Mouse (Mus musculus) midbrain, embryonic 15.5 days (tissue): ENCODE data around the gene Olfr630. TPM values are rescaled to one million over a fixed set of nuclear protein-coding genes. Genes with fewer than 3 reads are reported as not detected.
"Not testable (repeated sequence)": the region's sequence is repeated elsewhere in the genome, so short reads cannot be mapped to it uniquely, and the experiment has no call there.

Source experiments
- ATAC-seq: fragments of 200-750 bp; cut with Nextera tagmentation; replicated peaks from 2 replicates; pipeline ENCODE4 v1.8.0; 2017; ENCODE audit warnings: moderate TSS enrichment
- H3K27ac ChIP-seq: fragments of 300-500 bp; sonication (generic); 2 replicates; pipeline ENCODE4 v1.5.1; 2015; ENCODE audit warnings: mild to moderate bottlenecking, inconsistent platforms
- H3K27me3 ChIP-seq: fragments of 300-500 bp; sonication (generic); replicated peaks from 2 replicates; pipeline ENCODE4 v1.6.1; 2015; ENCODE audit warnings: inconsistent platforms
- H3K36me3 ChIP-seq: fragments of 300-500 bp; sonication (generic); replicated peaks from 2 replicates; pipeline ENCODE4 v1.6.1; 2015; ENCODE audit warnings: inconsistent platforms
- H3K4me1 ChIP-seq: fragments of 300-500 bp; sonication (generic); 2 replicates; pipeline ENCODE4 v1.6.1; 2015; ENCODE audit warnings: inconsistent platforms
- H3K4me2 ChIP-seq: fragments of 300-500 bp; sonication (generic); 2 replicates; pipeline ENCODE4 v1.6.1; 2015; ENCODE audit warnings: inconsistent platforms, mild to moderate bottlenecking, moderate library complexity
- H3K4me3 ChIP-seq: fragments of 300-500 bp; sonication (generic); 2 replicates; pipeline ENCODE4 v1.5.1; 2015; ENCODE audit warnings: mild to moderate bottlenecking, inconsistent platforms
- H3K9ac ChIP-seq: fragments of 300-500 bp; sonication (generic); 2 replicates; pipeline ENCODE4 v1.6.1; 2015; ENCODE audit warnings: mild to moderate bottlenecking, inconsistent platforms
- H3K9me3 ChIP-seq: fragments of 300-500 bp; sonication (generic); 2 replicates; pipeline ENCODE4 v1.6.1; 2016; ENCODE audit warnings: inconsistent platforms
- WGBS: fragments of 180-500 bp; shearing (Covaris S2); methylation state at CpG from one replicate; pipeline ENCODE4 v1.1.7; 2015; ENCODE audit warnings: mixed read lengths; 5-methylcytosine and 5-hydroxymethylcytosine counted together
- polyA plus RNA-seq: library from polyadenylated mRNA; unstranded; fragments of >200 nt; fragmentation: Nextera tagmentation; extraction: Ambion mirVana; gene quantifications from 2 replicates; pipeline ENCODE4 v1.2.1, GENCODE M21; 2015

Gene Olfr630
- polyA plus RNA-seq, result not detected in 2 replicates

GRCm38 (mm10) chr7:103757233-103757632 lies at the start of gene Olfr630:
Olfr630 (minus strand) TSS chr7:103757333.
- Histone ChIP-seq H3K27ac (no peak within 1 kb of the TSS), H3K9ac (no peak within 1 kb of the TSS), H3K9me3 (no peaks in the 10 kb centered on the region), H3K4me2 (no peak within 1 kb of the TSS), H3K4me1 (no peaks in the 10 kb centered on the region), H3K36me3 (no peaks in the 10 kb centered on the region), H3K4me3 (no peak within 1 kb of the TSS), H3K27me3 (no peaks in the 10 kb centered on the region)
- 41% methylated on average over 2 of the region's 2 CpGs for WGBS
- ATAC-seq, result no peak

- H3K4me2 ChIP-seq, result no peak overlapping the region
- H3K36me3 ChIP-seq, result no peaks in the 10 kb centered on the region
- H3K27me3 ChIP-seq, result no peaks in the 10 kb centered on the region
- H3K9ac ChIP-seq, result no peak overlapping the region
- H3K4me1 ChIP-seq, result no peaks in the 10 kb centered on the region
- H3K4me3 ChIP-seq, result no peak overlapping the region
- H3K9me3 ChIP-seq, result no peaks in the 10 kb centered on the region
- H3K27ac ChIP-seq, result no peak overlapping the region
- no peak for ATAC-seq
- 61% methylated on average over 1 of the region's 1 CpGs for WGBS
These were observed 49.7 kb upstream of the Olfr630 start for GRCm38 (mm10) chr7:103806856-103807255.

- Histone ChIP-seq H3K27ac (no peak overlapping the region), H3K4me3 (no peak overlapping the region), H3K27me3 (no peaks in the 10 kb centered on the region), H3K9ac (no peak overlapping the region), H3K36me3 (no peaks in the 10 kb centered on the region), H3K4me1 (no peaks in the 10 kb centered on the region), H3K9me3 (no peaks in the 10 kb centered on the region), H3K4me2 (no peak overlapping the region)
- 23% methylated on average over 4 of the region's 4 CpGs for WGBS
- no peak for ATAC-seq
These were observed 35.7 kb upstream of the Olfr630 start for GRCm38 (mm10) chr7:103792669-103793388.

GRCm38 (mm10) chr7:103791721-103792120 lies 34.6 kb upstream of the Olfr630 start, which contains the start of gene Olfr67:
Olfr67 (minus strand) TSS chr7:103791821.
- 78% methylated on average over 3 of the region's 3 CpGs for WGBS
- no peaks in the 10 kb centered on the region for H3K9me3 ChIP-seq
- H3K4me1 ChIP-seq, result no peaks in the 10 kb centered on the region
- ATAC-seq, result no peak
- no peak within 1 kb of the TSS for H3K27ac ChIP-seq
- no peaks in the 10 kb centered on the region for H3K27me3 ChIP-seq
- no peaks in the 10 kb centered on the region for H3K36me3 ChIP-seq
- H3K9ac ChIP-seq, result no peak within 1 kb of the TSS
- H3K4me2 ChIP-seq, result no peak within 1 kb of the TSS
- no peak within 1 kb of the TSS for H3K4me3 ChIP-seq

GRCm38 (mm10) chr7:103779598-103779997 lies 22.5 kb upstream of the Olfr630 start, which contains the start of gene Olfr68:
Olfr68 (minus strand) TSS chr7:103779698.
- Histone ChIP-seq H3K27ac (no peak within 1 kb of the TSS), H3K9ac (no peak within 1 kb of the TSS), H3K36me3 (no peaks in the 10 kb centered on the region), H3K9me3 (no peaks in the 10 kb centered on the region), H3K4me1 (no peaks in the 10 kb centered on the region), H3K4me3 (no peak within 1 kb of the TSS), H3K27me3 (no peaks in the 10 kb centered on the region), H3K4me2 (no peak within 1 kb of the TSS)
- no peak for ATAC-seq
- WGBS, result 79% methylated on average over 3 of the region's 3 CpGs

GRCm38 (mm10) chr7:103777652-103778051 lies 20.5 kb upstream of the Olfr630 start:
- not testable (repeated sequence) for H3K27me3 ChIP-seq, ATAC-seq, H3K4me3 ChIP-seq, H3K27ac ChIP-seq, H3K9ac ChIP-seq, H3K4me2 ChIP-seq, H3K9me3 ChIP-seq, H3K36me3 ChIP-seq, H3K4me1 ChIP-seq
- WGBS, result 91% methylated on average over 4 of the region's 4 CpGs

- Histone ChIP-seq H3K4me3 (no peak within 1 kb of the TSS), H3K9ac (no peak within 1 kb of the TSS), H3K27me3 (no peaks in the 10 kb centered on the region), H3K4me2 (no peak within 1 kb of the TSS), H3K9me3 (no peaks in the 10 kb centered on the region), H3K4me1 (no peaks in the 10 kb centered on the region), H3K27ac (no peak within 1 kb of the TSS), H3K36me3 (no peaks in the 10 kb centered on the region)
- no peak for ATAC-seq
- 74% methylated on average over 2 of the region's 2 CpGs for WGBS
These were observed 14.4 kb upstream of the Olfr630 start, which contains the start of gene Olfr69 for GRCm38 (mm10) chr7:103771494-103771893. Olfr69 (minus strand) TSS chr7:103771594.

- WGBS, result 94% methylated on average over 6 of the region's 6 CpGs
- not testable (repeated sequence) for H3K4me2 ChIP-seq, H3K27ac ChIP-seq, H3K4me3 ChIP-seq, H3K4me1 ChIP-seq, H3K9ac ChIP-seq, H3K27me3 ChIP-seq, ATAC-seq, H3K36me3 ChIP-seq, H3K9me3 ChIP-seq
These were observed 10.6 kb upstream of the Olfr630 start for GRCm38 (mm10) chr7:103767687-103768086.

GRCm38 (mm10) chr7:103762212-103762611 lies 5.1 kb upstream of the Olfr630 start:
- H3K4me1 ChIP-seq, H3K36me3 ChIP-seq, H3K9me3 ChIP-seq, H3K27ac ChIP-seq, H3K9ac ChIP-seq, H3K4me2 ChIP-seq, H3K4me3 ChIP-seq, H3K27me3 ChIP-seq, ATAC-seq: not testable (repeated sequence)
- WGBS, result 86% methylated on average over 6 of the region's 6 CpGs

GRCm38 (mm10) chr7:103744843-103745242 lies 12.3 kb downstream of the Olfr630 start, which contains the start of gene Olfr629:
Olfr629 (minus strand) TSS chr7:103744943.
- no peaks in the 10 kb centered on the region for H3K27me3 ChIP-seq
- H3K36me3 ChIP-seq, result no peaks in the 10 kb centered on the region
- no peaks in the 10 kb centered on the region for H3K4me1 ChIP-seq
- 74% methylated on average over 2 of the region's 2 CpGs for WGBS
- H3K9ac ChIP-seq, result no peak within 1 kb of the TSS
- H3K27ac ChIP-seq, result no peak within 1 kb of the TSS
- H3K4me2 ChIP-seq, result no peak within 1 kb of the TSS
- ATAC-seq, result no peak
- H3K9me3 ChIP-seq, result no peaks in the 10 kb centered on the region; the same call in 1 of the 2 replicates
- H3K4me3 ChIP-seq, result no peak within 1 kb of the TSS

- H3K27me3 ChIP-seq, result no peaks in the 10 kb centered on the region
- no peak for ATAC-seq
- H3K4me2 ChIP-seq, result no peak within 1 kb of the TSS
- WGBS, result 90% methylated on average over 1 of the region's 1 CpGs
- H3K9me3 ChIP-seq, result no peaks in the 10 kb centered on the region
- no peak within 1 kb of the TSS for H3K27ac ChIP-seq
- no peak within 1 kb of the TSS for H3K9ac ChIP-seq
- H3K36me3 ChIP-seq, result no peaks in the 10 kb centered on the region
- no peaks in the 10 kb centered on the region for H3K4me1 ChIP-seq
- no peak within 1 kb of the TSS for H3K4me3 ChIP-seq
These were observed 27.1 kb downstream of the Olfr630 start, which contains the start of gene Olfr628 for GRCm38 (mm10) chr7:103730074-103730473. Olfr628 (plus strand) TSS chr7:103730374.

GRCm38 (mm10) chr7:103716398-103716797 lies 40.7 kb downstream of the Olfr630 start:
- H3K36me3 ChIP-seq, H3K4me1 ChIP-seq, H3K27me3 ChIP-seq, H3K4me3 ChIP-seq, ATAC-seq, H3K4me2 ChIP-seq, H3K9me3 ChIP-seq, H3K9ac ChIP-seq, H3K27ac ChIP-seq: not testable (repeated sequence)
- 89% methylated on average over 1 of the region's 1 CpGs for WGBS

GRCm38 (mm10) chr7:103714371-103714770 lies 42.8 kb downstream of the Olfr630 start, which contains the start of gene Olfr243:
Olfr243 (plus strand) TSS chr7:103714671.
- Histone ChIP-seq H3K27me3 (no peaks in the 10 kb centered on the region), H3K36me3 (no peaks in the 10 kb centered on the region), H3K9ac (no peak within 1 kb of the TSS), H3K4me1 (no peaks in the 10 kb centered on the region), H3K9me3 (no peaks in the 10 kb centered on the region), H3K27ac (no peak within 1 kb of the TSS), H3K4me2 (no peak within 1 kb of the TSS), H3K4me3 (no peak within 1 kb of the TSS)
- no peak for ATAC-seq
